In the genomic region with DNA sequence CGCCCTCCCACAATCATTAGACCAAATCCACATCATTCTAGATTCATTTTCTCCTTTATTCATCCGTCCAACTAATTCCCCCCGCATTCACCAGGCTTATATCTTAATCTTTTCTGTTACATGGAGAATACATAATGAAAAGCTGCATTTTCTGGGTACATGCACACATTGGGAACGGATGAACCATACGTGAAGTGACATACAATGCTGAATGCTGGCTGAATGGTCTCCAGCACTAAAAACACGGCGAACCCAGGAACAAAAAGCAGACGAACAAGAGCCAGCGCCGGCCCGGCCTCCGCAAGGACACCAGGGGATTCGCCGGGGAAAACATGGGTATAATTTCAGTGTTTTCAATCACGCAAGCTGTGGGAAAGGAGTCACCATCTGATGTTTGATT, we compare ENCODE assay signal across 22 mouse cellular contexts. TPM values are rescaled to one million over a fixed set of nuclear protein-coding genes. Genes with fewer than 3 reads are reported as not detected.
DNase-seq lines count a peak whose midpoint lies in the region; ATAC-seq and TF ChIP-seq lines count a peak whose summit lies in the region.
"Had no signal": no experiment of that assay in that cellular context is flagged by ENCODE, and none has a peak within 500 bp of the region (broad histone marks: within the 10 kb centered on the region; RNA-seq: fewer than 3 reads in every experiment).

No protein-coding gene starts in this region.

- peaks cover 99% of the 10 kb centered on the region for H3K27me3 ChIP-seq in midbrain, embryonic 10.5 days (ENCODE audit: low read depth, poor library complexity, severe bottlenecking)
- peaks cover 44% of the 10 kb centered on the region for H3K27me3 ChIP-seq in midbrain, postnatal 0 days (ENCODE audit: insufficient read depth, low read length)
- peaks cover 22% of the 10 kb centered on the region for H3K27me3 ChIP-seq in embryonic facial prominence, embryonic 14.5 days (replicated peaks; ENCODE audit: control insufficient read depth, insufficient read depth, low read length)
- peaks cover 30% of the 10 kb centered on the region for H3K27me3 ChIP-seq in hindbrain, postnatal 0 days (ENCODE audit: insufficient read depth, low read length)

- no peak overlapping the region for H3K9ac ChIP-seq in midbrain, postnatal 0 days (replicated peaks; ENCODE audit: low read length, poor library complexity, severe bottlenecking)
- no peak overlapping the region for H3K9ac ChIP-seq in embryonic facial prominence, embryonic 14.5 days (ENCODE audit: low read depth, low read length)
- H3K9ac ChIP-seq in hindbrain, postnatal 0 days (replicated peaks; ENCODE audit: low read length): no peak overlapping the region
- H3K9ac ChIP-seq: stomach, embryonic 15.5 days had no signal

- H3K4me2 ChIP-seq in midbrain, postnatal 0 days (ENCODE audit: low read depth, low read length, poor library complexity, severe bottlenecking): no peak overlapping the region
- H3K4me2 ChIP-seq in embryonic facial prominence, embryonic 14.5 days (ENCODE audit: low read depth, low read length): peak overlapping the region; percentile 5; the same call in 1 of the 2 replicates
- no peak overlapping the region for H3K4me2 ChIP-seq in hindbrain, postnatal 0 days (ENCODE audit: low read depth, low read length)
- H3K4me2 ChIP-seq: liver, embryonic 11.5 days; stomach, embryonic 15.5 days had no signal

- no peak overlapping the region for H3K4me3 ChIP-seq in midbrain, embryonic 10.5 days
- H3K4me3 ChIP-seq in midbrain, postnatal 0 days (ENCODE audit: low read depth, low read length): no peak overlapping the region
- no peak overlapping the region for H3K4me3 ChIP-seq in embryonic facial prominence, embryonic 14.5 days (ENCODE audit: low read depth, low read length)
- H3K4me3 ChIP-seq in hindbrain, postnatal 0 days (ENCODE audit: low read length): no peak overlapping the region
- H3K4me3 ChIP-seq: gastrocnemius, adult 2 months; heart, embryonic 10.5 days; limb, embryonic 10.5 days; megakaryocyte, embryonic 14.5 days; stomach, embryonic 15.5 days had no signal

- no peak overlapping the region for H3K27ac ChIP-seq in midbrain, embryonic 10.5 days (replicated peaks)
- H3K27ac ChIP-seq in midbrain, postnatal 0 days (ENCODE audit: low read depth, low read length): no peak overlapping the region
- H3K27ac ChIP-seq in embryonic facial prominence, embryonic 14.5 days (replicated peaks; ENCODE audit: low read depth, low read length): no peak overlapping the region
- H3K27ac ChIP-seq in hindbrain, postnatal 0 days: no peak overlapping the region
- H3K27ac ChIP-seq: gastrocnemius, adult 2 months; heart, embryonic 10.5 days; stomach, embryonic 15.5 days had no signal

- 35% methylated on average over 15 of the region's 15 CpGs for WGBS in midbrain, embryonic 10.5 days
- 20% methylated on average over 15 of the region's 15 CpGs for WGBS in midbrain, postnatal 0 days
- 52% methylated on average over 15 of the region's 15 CpGs for WGBS in embryonic facial prominence, embryonic 14.5 days
- WGBS in hindbrain, postnatal 0 days: 15% methylated on average over 15 of the region's 15 CpGs

- no peaks in the 10 kb centered on the region for H3K36me3 ChIP-seq in midbrain, embryonic 10.5 days
- no peaks in the 10 kb centered on the region for H3K36me3 ChIP-seq in midbrain, postnatal 0 days (ENCODE audit: insufficient read depth, low read length)
- H3K36me3 ChIP-seq in embryonic facial prominence, embryonic 14.5 days (ENCODE audit: control insufficient read depth, insufficient read depth, low read length): no peaks in the 10 kb centered on the region
- no peaks in the 10 kb centered on the region for H3K36me3 ChIP-seq in hindbrain, postnatal 0 days (ENCODE audit: insufficient read depth, low read length)
- H3K36me3 ChIP-seq: heart, embryonic 10.5 days; limb, embryonic 10.5 days; stomach, embryonic 15.5 days had no signal

- no peak for TF ChIP-seq CTCF in midbrain, postnatal 0 days (IDR thresholded peaks at IDR 0.05)
- TF ChIP-seq CTCF in hindbrain, postnatal 0 days (IDR thresholded peaks at IDR 0.05; ENCODE audit: low read depth): no peak

- DNase-seq in midbrain, embryonic 10.5 days (ENCODE audit: low spot score): peak; percentile 44
- DNase-seq in midbrain, postnatal 0 days (ENCODE audit: low spot score): no peak
- DNase-seq in embryonic facial prominence, embryonic 14.5 days (ENCODE audit: low spot score): peak; percentile 30
- DNase-seq in hindbrain, postnatal 0 days (ENCODE audit: low spot score): peak; percentile 19
- DNase-seq in retina, postnatal 1 day: peak; percentile 56
- no peak for DNase-seq in thymus, postnatal 25 days
- DNase-seq in lung, adult 18-20 months: no peak
- DNase-seq in adrenal gland, adult (ENCODE audit: inconsistent age in 2 of 2, low spot score in 1 of 2): no peak
- DNase-seq: B cell, adult 2 months; cerebellum, adult 9-11 months; gastrocnemius, adult 2 months; kidney, adult 8-10 months; kidney, postnatal 25 days; lung, adult 2 months had no signal

- H3K4me1 ChIP-seq in midbrain, embryonic 10.5 days: peaks cover 59% of the 10 kb centered on the region
- no peaks in the 10 kb centered on the region for H3K4me1 ChIP-seq in midbrain, postnatal 0 days (ENCODE audit: insufficient read depth, low read length)
- H3K4me1 ChIP-seq in embryonic facial prominence, embryonic 14.5 days (ENCODE audit: control insufficient read depth, insufficient read depth, low read length): peaks cover 10% of the 10 kb centered on the region; the same call in 1 of the 2 replicates
- H3K4me1 ChIP-seq in hindbrain, postnatal 0 days (ENCODE audit: insufficient read depth, low read length): no peaks in the 10 kb centered on the region

- H3K9me3 ChIP-seq in midbrain, embryonic 10.5 days (replicated peaks): no peaks in the 10 kb centered on the region
- H3K9me3 ChIP-seq in midbrain, postnatal 0 days (ENCODE audit: low read length): no peaks in the 10 kb centered on the region
- no peaks in the 10 kb centered on the region for H3K9me3 ChIP-seq in embryonic facial prominence, embryonic 14.5 days (ENCODE audit: control insufficient read depth, low read length)
- no peaks in the 10 kb centered on the region for H3K9me3 ChIP-seq in hindbrain, postnatal 0 days (ENCODE audit: low read length)
- H3K9me3 ChIP-seq: heart, embryonic 10.5 days; limb, embryonic 10.5 days; megakaryocyte, embryonic 14.5 days; stomach, embryonic 15.5 days had no signal

- no peak for ATAC-seq in midbrain, postnatal 0 days (ENCODE audit: low FRiP score)
- no peak; the same call in 1 of the 2 replicates for ATAC-seq in embryonic facial prominence, embryonic 14.5 days (ENCODE audit: low read depth)
- ATAC-seq in hindbrain, postnatal 0 days: no peak

RNA-seq across cellular contexts. Expression of a gene that starts 52.0 kb away (rescaled TPM):
- polyA plus RNA-seq in midbrain, embryonic 10.5 days (2016; fragmentation: Nextera tagmentation; extraction: Ambion mirVana): 7.4 and 7.6 TPM in 2 replicates
- total RNA-seq in midbrain, postnatal 0 days (2014; rRNA removed): 36.0 and 58.4 TPM in 2 replicates
- polyA plus RNA-seq in midbrain, postnatal 0 days (2015; fragmentation: Nextera tagmentation; extraction: Ambion mirVana): 13.3 and 15.7 TPM in 2 replicates
- 1.1 and 1.3 TPM in 2 replicates for polyA plus RNA-seq in embryonic facial prominence, embryonic 14.5 days (2014; fragmentation: Nextera tagmentation; extraction: Ambion mirVana)
- total RNA-seq in hindbrain, postnatal 0 days (2014; rRNA removed): 58.7 and 66.3 TPM in 2 replicates
- 16.0 and 17.3 TPM in 2 replicates for polyA plus RNA-seq in hindbrain, postnatal 0 days (2015; fragmentation: Nextera tagmentation; extraction: Ambion mirVana)
- total RNA-seq: adrenal gland, adult 18-20 months; gastrocnemius, adult 2 months had no signal
- polyA plus RNA-seq: gonadal fat pad, adult 2 months; heart, embryonic 10.5 days; heart, postnatal 0 days; limb, embryonic 10.5 days; liver, embryonic 11.5 days; lung, adult 2 months; stomach, embryonic 15.5 days had no signal

Comparison
In these comparisons a context has a peak if more than half of its experiments do, and no peak if none do; other contexts are left out.
1. DNase-seq: peak in midbrain, embryonic 10.5 days (single experiment), embryonic facial prominence, embryonic 14.5 days (single experiment), hindbrain, postnatal 0 days (single experiment) and retina, postnatal 1 day (single experiment); none in midbrain, postnatal 0 days (single experiment), thymus, postnatal 25 days (single experiment), lung, adult 18-20 months (0 of 2) and adrenal gland, adult (0 of 2).